Mouse (Mus musculus): Measurements from ENCODE around the gene Ppt2.

Ppt2 gene

DNA sequence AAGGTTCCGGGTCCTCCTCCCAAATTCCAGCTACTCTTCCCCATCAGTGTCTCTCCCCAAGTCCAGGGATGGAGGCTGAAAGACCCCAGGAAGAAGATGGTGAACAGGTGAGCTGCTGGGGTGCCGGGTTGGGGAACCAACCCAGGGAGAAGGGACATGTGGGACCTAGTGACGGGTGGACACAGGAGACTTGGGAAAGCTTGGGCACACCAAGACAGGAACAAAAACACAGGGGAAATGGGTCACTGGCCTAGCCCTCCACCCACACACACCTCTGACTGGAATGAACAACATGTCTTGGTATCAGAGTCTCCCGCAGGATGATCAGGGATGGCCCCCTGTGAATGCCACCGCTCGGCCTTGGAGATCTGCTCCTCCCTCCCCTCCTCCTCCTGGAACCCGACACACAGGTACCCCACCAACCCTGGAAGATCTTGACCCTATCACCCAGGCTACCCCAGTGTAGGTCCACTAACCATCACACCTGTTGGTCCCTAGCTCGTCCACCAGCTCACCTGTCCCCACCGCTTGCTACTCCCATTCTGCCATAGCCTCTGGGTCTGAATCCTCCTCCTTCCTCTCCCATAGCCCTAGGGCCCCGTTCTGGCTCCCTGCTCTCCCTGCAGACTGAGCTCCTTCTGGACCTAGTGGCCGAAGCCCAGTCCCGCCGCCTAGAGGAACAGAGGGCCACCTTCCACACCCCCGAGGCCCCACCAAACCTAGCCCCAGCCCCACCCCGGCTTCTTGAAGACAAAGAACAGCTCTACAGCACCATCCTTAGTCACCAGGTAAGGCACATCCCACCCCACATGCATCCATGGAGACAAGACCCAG lies 37.9 kb downstream of the Ppt2 start:
- ATAC-seq (ENCODE audit: insufficient number of reproducible peaks, low FRiP score, low TSS enrichment), result no peak

- ATAC-seq (ENCODE audit: insufficient number of reproducible peaks, low FRiP score, low TSS enrichment), result no peak
Measured at GRCm38 (mm10) chr17:34589681-34590101, 38.6 kb downstream of the Ppt2 start, which contains the start of gene Gpsm3. Gene Gpsm3, plus strand, starts transcription at chr17:34589806.

- ATAC-seq (ENCODE audit: insufficient number of reproducible peaks, low FRiP score, low TSS enrichment), result no peak
Measured at GRCm38 (mm10) chr17:34589206-34589605, 39.1 kb downstream of the Ppt2 start.

- no peak for ATAC-seq (ENCODE audit: insufficient number of reproducible peaks, low FRiP score, low TSS enrichment)
Measured at GRCm38 (mm10) chr17:34588767-34589166, 39.5 kb downstream of the Ppt2 start.

- no peak for ATAC-seq (ENCODE audit: insufficient number of reproducible peaks, low FRiP score, low TSS enrichment)
Measured at GRCm38 (mm10) chr17:34587814-34588213, 40.5 kb downstream of the Ppt2 start.

DNA sequence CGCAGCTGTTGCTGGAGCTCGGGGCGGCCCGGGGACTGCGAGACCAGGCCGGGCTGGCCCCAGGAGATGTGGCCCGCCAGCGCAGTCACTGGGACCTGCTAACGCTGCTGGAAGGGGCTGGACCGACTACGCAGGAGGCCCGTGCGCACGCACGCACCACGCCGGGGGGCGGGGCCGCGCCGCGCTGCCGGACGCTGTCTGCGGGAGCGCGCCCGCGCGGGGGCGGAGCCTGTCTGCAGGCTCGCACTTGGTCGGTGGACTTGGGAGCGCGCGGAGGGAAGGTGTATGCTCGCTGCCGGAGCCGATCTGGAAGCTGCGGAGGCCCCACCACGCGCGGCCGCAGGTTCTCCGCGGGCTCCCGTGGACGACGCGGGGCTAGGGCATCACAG lies 40.9 kb downstream of the Ppt2 start:
- ATAC-seq (ENCODE audit: insufficient number of reproducible peaks, low FRiP score, low TSS enrichment), result peak; percentile 67

GRCm38 (mm10) chr17:34586796-34587422 lies 41.4 kb downstream of the Ppt2 start:
- peak; percentile 40 for ATAC-seq (ENCODE audit: insufficient number of reproducible peaks, low FRiP score, low TSS enrichment)

DNA sequence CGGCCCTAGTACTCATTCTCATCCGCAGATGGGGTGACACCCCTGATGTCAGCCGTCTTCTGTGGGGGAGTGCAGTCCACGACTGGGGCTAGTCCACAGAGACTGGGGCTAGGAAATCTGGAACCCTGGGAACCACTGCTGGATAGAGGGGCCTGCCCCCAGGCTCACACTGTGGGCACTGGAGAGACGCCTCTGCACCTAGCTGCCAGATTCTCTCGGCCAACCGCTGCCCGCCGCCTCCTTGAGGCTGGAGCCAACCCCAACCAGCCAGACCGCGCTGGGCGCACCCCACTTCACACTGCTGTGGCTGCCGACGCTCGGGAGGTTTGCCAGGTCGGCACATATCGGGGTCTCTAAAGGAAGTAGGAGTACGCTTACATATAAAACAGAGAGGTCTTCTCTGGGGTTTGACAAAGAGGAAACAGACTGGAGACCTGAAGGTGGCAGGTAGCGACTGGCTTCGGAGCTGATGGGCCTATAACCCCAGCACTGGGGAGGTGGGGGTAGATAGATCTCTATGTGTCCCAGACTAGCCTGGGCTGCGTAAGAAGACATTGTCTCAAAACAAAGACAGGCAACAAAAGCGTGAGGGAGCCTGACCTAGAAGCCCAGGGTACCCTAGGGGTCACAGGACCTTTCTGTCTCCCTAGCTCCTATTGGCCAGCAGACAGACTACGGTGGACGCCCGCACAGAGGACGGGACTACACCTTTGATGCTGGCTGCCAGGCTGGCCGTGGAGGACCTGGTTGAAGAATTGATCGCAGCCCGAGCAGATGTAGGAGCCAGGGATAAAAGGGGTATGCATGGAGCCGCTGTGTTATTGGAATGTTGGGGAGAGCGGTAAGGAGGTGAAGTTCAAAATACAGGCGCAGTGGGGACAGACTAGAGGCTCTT lies 42.2 kb downstream of the Ppt2 start:
- no peak for ATAC-seq (ENCODE audit: insufficient number of reproducible peaks, low FRiP score, low TSS enrichment)

- no peak for ATAC-seq (ENCODE audit: insufficient number of reproducible peaks, low FRiP score, low TSS enrichment)
Measured at GRCm38 (mm10) chr17:34585121-34585520, 43.2 kb downstream of the Ppt2 start.

- no peak for ATAC-seq (ENCODE audit: insufficient number of reproducible peaks, low FRiP score, low TSS enrichment)
Measured at GRCm38 (mm10) chr17:34583819-34584218, 44.5 kb downstream of the Ppt2 start.

- ATAC-seq (ENCODE audit: insufficient number of reproducible peaks, low FRiP score, low TSS enrichment), result no peak
Measured at GRCm38 (mm10) chr17:34583397-34583796, 44.9 kb downstream of the Ppt2 start.

- no peak for ATAC-seq (ENCODE audit: insufficient number of reproducible peaks, low FRiP score, low TSS enrichment)
Measured at GRCm38 (mm10) chr17:34582528-34582927, 45.8 kb downstream of the Ppt2 start.

DNA sequence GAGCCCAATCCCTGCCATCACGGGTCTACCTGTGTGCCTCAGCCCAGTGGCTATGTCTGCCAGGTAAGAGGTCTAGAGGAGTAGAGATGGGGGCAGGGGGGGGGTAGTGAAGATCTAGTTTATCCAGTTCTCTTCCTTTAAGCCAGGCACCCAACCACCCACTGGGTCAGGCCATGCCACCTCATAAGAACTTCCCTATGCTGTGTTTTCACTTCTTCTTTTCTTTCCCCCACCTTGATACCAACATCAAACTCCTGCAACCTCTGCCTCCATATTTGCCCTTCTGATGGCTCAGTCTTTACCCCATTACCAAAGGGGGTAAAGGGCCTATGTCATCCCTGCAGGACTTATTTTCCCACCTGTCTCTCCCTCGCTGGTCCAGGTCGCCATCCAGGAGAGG lies 50.2 kb downstream of the Ppt2 start:
- no peak for ATAC-seq (ENCODE audit: insufficient number of reproducible peaks, low FRiP score, low TSS enrichment)

DNA sequence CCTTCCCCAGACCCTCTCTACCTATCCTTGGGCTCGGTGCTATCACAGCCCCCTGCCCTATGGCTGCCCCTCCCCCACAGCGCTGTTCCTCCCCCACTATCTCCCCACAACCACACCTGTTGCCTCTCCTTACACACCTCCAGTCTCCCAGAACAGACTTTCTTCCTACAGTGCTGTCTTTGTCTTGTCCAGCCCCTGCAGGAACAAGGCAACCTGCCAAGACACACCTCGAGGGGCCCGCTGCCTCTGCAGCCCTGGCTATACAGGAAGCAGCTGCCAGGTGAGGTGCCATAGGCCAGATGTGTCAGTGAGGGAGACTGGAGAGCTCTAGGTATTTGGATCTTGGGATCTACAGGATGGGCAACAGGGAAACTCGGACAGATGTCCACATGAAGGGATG lies 51.7 kb downstream of the Ppt2 start:
- ATAC-seq (ENCODE audit: insufficient number of reproducible peaks, low FRiP score, low TSS enrichment), result no peak

DNA sequence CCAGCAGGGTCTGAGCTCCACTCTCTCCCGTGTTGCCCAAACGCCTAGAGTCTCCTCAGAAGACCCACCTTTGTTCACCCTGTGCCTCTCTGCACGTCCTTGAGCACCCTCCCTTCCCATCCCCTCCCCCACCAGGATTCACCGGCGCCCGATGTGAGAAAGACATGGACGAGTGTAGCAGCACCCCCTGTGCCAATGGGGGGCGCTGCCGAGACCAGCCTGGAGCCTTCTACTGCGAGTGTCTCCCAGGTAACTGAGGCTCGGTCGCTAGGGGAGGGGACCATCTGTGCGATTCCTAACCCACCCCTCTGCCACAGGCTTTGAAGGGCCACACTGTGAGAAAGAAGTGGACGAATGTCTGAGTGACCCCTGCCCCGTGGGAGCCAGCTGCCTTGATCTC lies 55.9 kb downstream of the Ppt2 start:
- no peak for ATAC-seq (ENCODE audit: insufficient number of reproducible peaks, low FRiP score, low TSS enrichment)

DNA sequence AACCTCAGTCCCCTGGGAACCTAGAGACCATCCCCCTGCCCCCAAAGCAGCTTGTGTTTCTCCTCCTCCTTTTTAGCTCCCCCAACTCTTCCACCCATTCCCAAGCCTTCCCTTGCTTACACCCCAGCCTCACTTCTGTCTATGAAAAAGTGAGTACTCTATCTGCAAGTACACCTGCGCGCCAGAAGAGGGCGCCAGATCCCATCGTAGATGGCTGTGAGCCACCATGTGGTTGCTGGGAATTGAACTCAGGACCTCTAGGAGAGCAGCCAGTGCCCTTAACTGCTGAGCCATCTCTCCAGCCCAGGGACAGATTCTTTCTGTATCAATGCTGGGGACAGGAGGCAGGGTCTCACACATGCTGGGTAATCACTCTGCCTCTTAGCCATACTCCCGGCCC lies 56.4 kb downstream of the Ppt2 start:
- ATAC-seq (ENCODE audit: insufficient number of reproducible peaks, low FRiP score, low TSS enrichment), result no peak

GRCm38 (mm10) chr17:34569919-34570318 lies 58.4 kb downstream of the Ppt2 start:
- no peak for ATAC-seq (ENCODE audit: insufficient number of reproducible peaks, low FRiP score, low TSS enrichment)

DNA sequence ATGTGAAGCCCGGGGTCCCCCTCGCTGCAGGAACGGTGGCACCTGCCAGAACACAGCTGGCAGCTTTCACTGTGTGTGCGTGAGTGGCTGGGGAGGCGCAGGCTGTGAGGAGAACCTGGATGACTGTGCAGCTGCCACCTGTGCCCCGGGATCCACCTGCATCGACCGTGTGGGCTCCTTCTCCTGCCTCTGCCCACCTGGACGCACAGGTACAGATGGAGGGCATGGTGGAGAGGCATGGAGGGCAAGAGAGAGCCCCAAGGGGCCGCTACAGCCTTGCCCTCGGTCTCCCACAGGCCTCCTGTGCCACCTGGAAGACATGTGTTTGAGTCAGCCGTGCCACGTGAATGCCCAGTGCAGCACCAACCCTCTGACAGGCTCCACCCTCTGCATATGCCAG lies 59.9 kb downstream of the Ppt2 start:
- ATAC-seq (ENCODE audit: insufficient number of reproducible peaks, low FRiP score, low TSS enrichment), result no peak

- ATAC-seq (ENCODE audit: insufficient number of reproducible peaks, low FRiP score, low TSS enrichment), result no peak
Measured at GRCm38 (mm10) chr17:34567311-34567710, 61.0 kb downstream of the Ppt2 start.

Measured in cerebellum, adult (tissue).